Mouse (Mus musculus) intestine, embryonic 15.5 days (tissue): ENCODE results near the gene Sirt4. TPM values are rescaled to one million over a fixed set of nuclear protein-coding genes. Genes with fewer than 3 reads are reported as not detected.
"Not testable (repeated sequence)": the region's sequence is repeated elsewhere in the genome, so short reads cannot be mapped to it uniquely, and the experiment has no call there.

Source experiments
- ATAC-seq: fragments of 200-750 bp; cut with Nextera tagmentation; 2 replicates; pipeline ENCODE4 v1.8.0; 2017; ENCODE audit warnings: moderate TSS enrichment, moderate library complexity
- H3K27ac ChIP-seq: fragments of 300-500 bp; sonication (generic); 2 replicates; pipeline ENCODE4 v1.5.1; 2015; ENCODE audit warnings: mild to moderate bottlenecking, inconsistent platforms
- H3K27me3 ChIP-seq: fragments of 300-500 bp; sonication (generic); replicated peaks from 2 replicates; pipeline ENCODE4 v1.6.1; 2015; ENCODE audit warnings: inconsistent platforms
- H3K36me3 ChIP-seq: fragments of 300-500 bp; sonication (generic); 2 replicates; pipeline ENCODE4 v1.6.1; 2015; ENCODE audit warnings: inconsistent platforms
- H3K4me1 ChIP-seq: fragments of 300-500 bp; sonication (generic); replicated peaks from 2 replicates; pipeline ENCODE4 v1.6.1; 2015; ENCODE audit warnings: inconsistent platforms
- H3K4me2 ChIP-seq: fragments of 300-500 bp; sonication (generic); replicated peaks from 2 replicates; pipeline ENCODE4 v1.6.1; 2015; ENCODE audit warnings: mild to moderate bottlenecking, inconsistent platforms
- H3K4me3 ChIP-seq: fragments of 300-500 bp; sonication (generic); replicated peaks from 2 replicates; pipeline ENCODE4 v1.5.1; 2015; ENCODE audit warnings: inconsistent platforms
- H3K9ac ChIP-seq: fragments of 300-500 bp; sonication (generic); 2 replicates; pipeline ENCODE4 v1.6.1; 2015; ENCODE audit warnings: inconsistent platforms
- H3K9me3 ChIP-seq: fragments of 300-500 bp; sonication (generic); 2 replicates; pipeline ENCODE4 v1.6.1; 2016; ENCODE audit warnings: inconsistent platforms
- WGBS: fragments of 180-500 bp; shearing (Covaris S2); methylation state at CpG from one replicate; pipeline ENCODE4 v1.1.7; 2015; 5-methylcytosine and 5-hydroxymethylcytosine counted together
- polyA plus RNA-seq: library from polyadenylated mRNA; unstranded; fragments of >200 nt; fragmentation: Nextera tagmentation; extraction: Ambion mirVana; gene quantifications from 2 replicates; pipeline ENCODE4 v1.2.1, GENCODE M21; 2015

The Sirt4 gene
- polyA plus RNA-seq, 1 experiment from 2014 or later = 19.8 TPM

DNA sequence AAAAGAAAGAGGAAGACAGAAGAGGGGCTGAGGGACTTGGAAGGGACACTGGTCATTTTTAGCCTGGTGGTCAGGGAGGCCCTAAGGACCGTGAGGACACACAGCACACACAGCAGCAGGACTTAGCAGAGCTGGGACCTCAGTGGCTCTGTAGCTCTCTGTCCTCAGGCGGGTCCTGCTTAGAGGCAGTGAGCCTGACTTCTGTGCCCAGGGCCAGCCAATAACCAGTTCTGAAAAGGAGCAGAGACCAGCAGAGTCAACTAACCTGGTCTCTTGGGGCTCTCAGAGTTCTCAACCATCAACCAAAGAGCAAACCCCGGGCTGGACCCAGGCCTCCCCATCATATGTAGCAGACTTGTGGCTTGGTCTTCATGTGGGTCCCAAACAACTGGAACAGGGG, 35.3 kb downstream of the Sirt4 start:
- H3K9ac ChIP-seq = no peak overlapping the region
- no peaks in the 10 kb centered on the region for H3K4me1 ChIP-seq
- WGBS = 91% methylated on average over 3 of the region's 3 CpGs
- no peak overlapping the region for H3K4me3 ChIP-seq
- no peak overlapping the region for H3K27ac ChIP-seq
- no peaks in the 10 kb centered on the region for H3K27me3 ChIP-seq
- peaks cover 22% of the 10 kb centered on the region for H3K36me3 ChIP-seq
- ATAC-seq = no peak
- no peak overlapping the region for H3K4me2 ChIP-seq
- H3K9me3 ChIP-seq = no peaks in the 10 kb centered on the region

DNA sequence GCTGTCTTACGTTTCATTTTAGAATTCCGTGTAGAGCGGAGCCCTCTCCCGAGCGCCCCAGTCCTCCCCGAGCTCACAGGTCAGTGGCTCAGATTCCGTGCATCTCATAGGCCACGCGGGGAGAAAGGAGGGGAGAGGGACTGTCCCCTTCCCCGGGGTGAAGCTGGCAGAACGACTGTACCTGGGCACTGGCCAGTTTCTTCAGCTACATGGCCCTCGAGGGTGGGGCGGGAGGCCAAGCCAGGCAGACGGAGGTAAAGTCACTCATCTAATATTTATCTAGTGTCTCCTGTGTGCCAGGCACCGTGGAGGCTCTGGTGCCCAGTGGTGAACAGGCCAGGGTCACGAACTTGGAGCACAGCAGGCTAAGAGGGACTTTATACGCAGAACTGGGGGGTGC, 37.4 kb downstream of the Sirt4 start:
- Histone ChIP-seq H3K9me3 (no peaks in the 10 kb centered on the region), H3K4me3 (no peak overlapping the region), H3K36me3 (peaks cover 23% of the 10 kb centered on the region), H3K4me2 (no peak overlapping the region), H3K4me1 (no peaks in the 10 kb centered on the region), H3K27me3 (no peaks in the 10 kb centered on the region), H3K27ac (no peak overlapping the region), H3K9ac (no peak overlapping the region)
- 81% methylated on average over 17 of the region's 17 CpGs for WGBS
- no peak for ATAC-seq

DNA sequence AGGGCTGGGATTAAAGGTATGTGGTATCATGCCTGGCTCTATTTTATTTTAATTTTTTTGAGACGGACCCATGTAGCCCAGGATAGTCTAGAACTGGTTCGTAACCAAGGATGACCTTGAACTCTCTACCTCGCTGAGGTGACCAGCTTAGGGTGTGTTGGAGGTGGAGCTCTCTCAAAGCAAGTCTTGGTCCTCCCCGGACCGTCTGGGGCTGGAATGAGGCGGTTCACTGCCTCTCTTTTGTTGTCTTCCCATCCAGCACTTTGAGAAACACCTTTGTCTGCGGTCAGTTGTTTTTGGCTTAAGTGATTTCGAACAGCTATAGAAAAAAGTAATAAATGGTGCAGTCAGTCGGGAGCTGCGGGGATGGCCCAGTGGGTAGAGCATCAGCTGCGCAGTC, 40.4 kb downstream of the Sirt4 start:
- no peak for ATAC-seq
- no peak overlapping the region for H3K4me3 ChIP-seq
- H3K36me3 ChIP-seq = peaks cover 17% of the 10 kb centered on the region; the same call in 1 of the 2 replicates
- WGBS = 91% methylated on average over 11 of the region's 11 CpGs
- H3K4me1 ChIP-seq = 0 out of 2 replicates have a peak, but pooled peaks cover 2% of the 10 kb centered on the region
- H3K9me3 ChIP-seq = no peaks in the 10 kb centered on the region
- no peak overlapping the region for H3K9ac ChIP-seq
- H3K27me3 ChIP-seq = no peaks in the 10 kb centered on the region
- H3K27ac ChIP-seq = no peak overlapping the region
- no peak overlapping the region for H3K4me2 ChIP-seq

DNA sequence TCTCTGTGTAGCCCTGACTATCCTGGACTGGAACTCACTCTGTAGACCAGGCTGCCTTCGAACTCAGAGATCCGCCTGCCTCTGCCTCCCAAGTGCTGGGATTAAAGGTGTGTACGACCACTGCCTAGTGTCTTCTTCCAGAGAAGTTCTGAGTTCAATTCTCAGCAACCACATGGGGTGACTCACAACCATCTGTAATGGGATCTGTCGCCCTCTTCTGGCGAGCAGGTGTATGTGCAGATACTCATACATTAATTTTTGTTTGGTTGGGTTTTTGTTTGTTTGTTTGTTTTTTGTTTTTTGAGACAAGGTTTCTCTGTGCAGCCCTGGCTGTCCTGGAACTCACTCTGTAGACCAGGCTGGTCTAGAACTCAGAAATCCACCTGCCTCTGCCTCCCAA, 41.9 kb downstream of the Sirt4 start:
- not testable (repeated sequence) for H3K4me1 ChIP-seq, H3K9ac ChIP-seq, H3K27ac ChIP-seq, ATAC-seq, H3K4me2 ChIP-seq, H3K4me3 ChIP-seq, H3K9me3 ChIP-seq, H3K27me3 ChIP-seq
- 74% methylated on average over 5 of the region's 5 CpGs for WGBS
- peaks cover 21% of the 10 kb centered on the region; the same call in 1 of the 2 replicates for H3K36me3 ChIP-seq

DNA sequence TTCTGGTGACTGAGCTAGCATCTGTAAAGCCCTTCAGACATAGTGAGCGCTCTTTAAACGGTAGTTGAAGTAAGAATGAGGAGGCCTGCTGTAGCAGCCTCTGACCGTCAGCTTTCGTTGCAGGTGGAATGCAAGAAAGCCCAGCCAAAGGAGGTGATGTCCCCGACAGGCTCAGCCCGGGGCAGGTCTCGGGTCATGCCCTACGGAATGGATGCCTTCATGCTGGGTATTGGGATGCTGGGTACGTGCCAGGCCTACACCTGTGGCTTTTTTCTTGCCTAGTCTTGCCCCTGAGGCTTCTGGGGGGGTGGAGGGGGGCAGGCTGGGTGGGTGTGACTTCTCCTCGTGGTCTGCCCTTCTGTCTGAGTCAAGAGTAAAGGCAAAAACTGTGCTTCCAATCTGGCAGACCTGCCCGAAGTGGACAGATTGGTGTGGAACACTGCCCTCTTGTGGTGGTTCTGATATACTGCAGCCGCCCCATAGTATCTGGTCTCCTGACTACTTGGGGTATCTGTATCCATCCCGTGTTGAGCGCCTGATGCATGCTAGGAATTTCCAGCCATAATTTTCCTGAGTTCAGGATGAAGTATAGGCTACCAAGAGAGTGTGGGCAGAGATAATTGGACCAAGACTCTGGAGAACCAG, 43.2 kb downstream of the Sirt4 start:
- WGBS = 44% methylated on average over 14 of the region's 14 CpGs

DNA sequence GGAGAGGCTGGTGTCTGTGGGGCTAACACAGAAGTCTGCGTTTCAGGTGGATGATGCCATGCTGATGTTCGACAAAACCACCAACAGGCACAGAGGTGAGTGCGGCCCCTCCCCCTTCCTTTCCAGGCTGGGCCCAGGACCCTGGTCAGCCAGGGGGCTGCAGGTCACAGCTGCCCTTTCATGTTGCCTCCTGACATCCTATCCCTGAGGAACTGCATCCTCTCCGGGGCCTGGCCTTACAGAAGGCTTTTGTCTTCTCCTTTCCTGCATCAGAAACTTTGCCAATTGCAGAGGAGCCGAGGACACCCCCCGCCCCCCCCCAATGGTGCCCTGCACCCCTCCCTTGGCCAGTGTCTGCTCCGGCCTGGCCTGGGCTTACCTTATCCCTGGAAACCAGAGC, 45.9 kb downstream of the Sirt4 start:
- Histone ChIP-seq H3K27ac (no peak overlapping the region), H3K9ac (no peak overlapping the region), H3K4me2 (no peak overlapping the region), H3K27me3 (no peaks in the 10 kb centered on the region), H3K4me3 (no peak overlapping the region), H3K9me3 (no peaks in the 10 kb centered on the region), H3K4me1 (peaks cover 30% of the 10 kb centered on the region), H3K36me3 (peaks cover 6% of the 10 kb centered on the region; the same call in 1 of the 2 replicates)
- WGBS = 62% methylated on average over 7 of the region's 7 CpGs
- no peak for ATAC-seq

More for the DNA sequence above, 43.2 kb downstream of the Sirt4 start:
- H3K4me3 ChIP-seq = no peak overlapping the region
- no peak overlapping the region for H3K9ac ChIP-seq
- H3K4me1 ChIP-seq = peaks cover 10% of the 10 kb centered on the region
- 0 out of 2 replicates have a peak, but pooled peaks have one; percentile 34 for ATAC-seq
- H3K9me3 ChIP-seq = no peaks in the 10 kb centered on the region
- no peak overlapping the region for H3K27ac ChIP-seq
- no peaks in the 10 kb centered on the region for H3K27me3 ChIP-seq
- peaks cover 21% of the 10 kb centered on the region; the same call in 1 of the 2 replicates for H3K36me3 ChIP-seq
- no peak overlapping the region for H3K4me2 ChIP-seq

DNA sequence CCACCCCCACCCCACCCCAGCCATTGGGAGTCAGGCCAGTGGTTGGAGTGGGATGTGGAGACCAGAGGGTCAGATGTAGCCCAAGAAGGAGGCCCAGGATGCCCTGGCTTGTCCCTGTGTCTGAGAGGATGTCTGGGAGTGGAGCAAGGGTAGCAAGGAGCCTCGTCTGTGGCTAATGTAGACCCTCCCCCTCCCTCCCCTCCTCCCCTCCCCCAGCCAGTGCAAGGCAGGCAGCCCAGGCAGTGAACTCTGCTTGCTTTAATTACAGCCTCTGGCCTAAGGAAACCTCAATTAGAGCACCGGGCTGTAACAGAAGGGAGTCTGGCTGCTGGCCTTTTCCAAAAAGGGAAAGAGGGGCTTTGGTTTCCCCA, 46.6 kb downstream of the Sirt4 start:
- Histone ChIP-seq H3K9ac (no peak overlapping the region), H3K4me3 (no peak overlapping the region), H3K27ac (no peak overlapping the region), H3K27me3 (no peaks in the 10 kb centered on the region), H3K36me3 (peaks cover 6% of the 10 kb centered on the region; the same call in 1 of the 2 replicates), H3K9me3 (no peaks in the 10 kb centered on the region), H3K4me1 (peaks cover 34% of the 10 kb centered on the region), H3K4me2 (no peak overlapping the region)
- ATAC-seq = no peak
- 50% methylated on average over 2 of the region's 2 CpGs for WGBS

DNA sequence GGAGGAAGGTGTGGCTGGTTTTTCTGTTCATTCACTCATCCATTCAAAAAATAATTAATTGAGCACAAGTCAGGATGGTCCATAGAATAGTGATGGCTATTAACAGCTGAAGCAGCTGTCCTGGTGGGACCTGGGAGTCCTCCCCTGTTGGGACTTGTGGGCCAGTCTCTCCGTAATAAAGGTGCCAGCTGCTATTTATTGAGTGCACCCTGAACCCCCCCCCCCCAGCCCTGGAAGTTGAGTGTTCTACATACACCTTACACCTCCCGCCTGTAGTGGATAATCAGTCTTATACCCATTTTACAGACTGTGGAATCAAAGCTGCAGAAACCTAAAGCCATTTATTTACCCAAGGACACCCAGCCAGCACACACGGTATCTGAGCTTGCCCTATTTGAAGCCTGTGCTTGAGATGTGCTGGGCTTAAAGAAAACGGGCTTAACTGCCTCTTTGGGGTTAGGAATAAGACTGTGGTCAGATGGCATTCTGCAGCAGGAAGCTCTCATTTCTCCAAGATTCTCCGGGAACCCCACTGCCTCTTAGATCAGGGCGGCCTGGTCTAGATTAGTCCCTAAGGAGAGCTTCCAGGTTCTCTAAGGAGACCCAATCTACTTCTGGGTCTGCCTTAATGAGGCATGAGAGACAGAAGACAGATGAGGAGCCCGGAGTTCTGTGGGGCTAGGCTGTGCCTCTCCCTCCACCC, 47.1 kb downstream of the Sirt4 start:
- no peaks in the 10 kb centered on the region for H3K27me3 ChIP-seq
- H3K9ac ChIP-seq = no peak overlapping the region
- peaks cover 38% of the 10 kb centered on the region for H3K4me1 ChIP-seq
- 64% methylated on average over 7 of the region's 7 CpGs for WGBS
- H3K4me2 ChIP-seq = no peak overlapping the region
- no peak for ATAC-seq
- H3K27ac ChIP-seq = no peak overlapping the region
- no peaks in the 10 kb centered on the region for H3K9me3 ChIP-seq
- peaks cover 6% of the 10 kb centered on the region; the same call in 1 of the 2 replicates for H3K36me3 ChIP-seq
- no peak overlapping the region for H3K4me3 ChIP-seq

DNA sequence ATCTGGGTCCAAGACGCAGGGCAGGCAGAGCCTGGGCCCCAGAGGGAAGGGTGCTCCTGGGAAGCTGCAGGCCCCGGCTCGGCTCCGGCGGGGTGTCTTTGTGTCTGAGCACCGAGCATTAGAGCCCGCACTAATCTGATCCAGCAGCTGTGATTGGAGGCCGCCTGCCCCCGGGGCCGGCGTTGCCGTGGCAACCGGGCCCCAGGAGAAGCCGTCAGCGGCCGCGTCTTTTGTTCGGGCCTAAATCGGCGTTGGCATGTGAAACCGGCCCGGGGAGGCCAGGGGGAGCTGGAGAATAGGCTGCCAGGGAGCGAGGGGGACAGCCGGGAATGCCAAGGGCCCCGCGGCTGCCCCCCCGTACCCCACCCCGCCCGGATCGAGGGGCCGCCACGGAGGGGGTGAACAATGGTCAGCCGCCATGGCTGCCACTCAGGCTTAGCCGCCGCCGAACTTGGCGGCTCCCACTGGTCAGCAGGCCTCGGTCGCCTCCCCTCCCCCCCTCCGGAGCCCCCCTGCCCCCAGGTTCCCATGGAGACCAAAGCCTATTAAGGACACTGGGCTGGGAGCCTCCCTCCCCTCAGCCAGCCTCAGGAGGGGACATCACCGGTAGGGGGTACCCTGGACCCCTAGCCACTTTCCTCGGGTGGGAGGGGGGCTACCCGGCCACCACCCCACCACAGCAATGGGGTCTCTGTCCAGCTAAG, 48.0 kb downstream of the Sirt4 start:
- peak overlapping the region; percentile 39 for H3K4me3 ChIP-seq
- peak overlapping the region; percentile 84 for H3K27ac ChIP-seq
- peak overlapping the region; percentile 83 for H3K4me2 ChIP-seq
- no peaks in the 10 kb centered on the region for H3K9me3 ChIP-seq
- 2% methylated on average over 43 of the region's 43 CpGs for WGBS
- ATAC-seq = peak; percentile 77
- no peaks in the 10 kb centered on the region for H3K27me3 ChIP-seq
- H3K36me3 ChIP-seq = peaks cover 6% of the 10 kb centered on the region; the same call in 1 of the 2 replicates
- peaks cover 46% of the 10 kb centered on the region for H3K4me1 ChIP-seq
- H3K9ac ChIP-seq = peak overlapping the region; percentile 58

DNA sequence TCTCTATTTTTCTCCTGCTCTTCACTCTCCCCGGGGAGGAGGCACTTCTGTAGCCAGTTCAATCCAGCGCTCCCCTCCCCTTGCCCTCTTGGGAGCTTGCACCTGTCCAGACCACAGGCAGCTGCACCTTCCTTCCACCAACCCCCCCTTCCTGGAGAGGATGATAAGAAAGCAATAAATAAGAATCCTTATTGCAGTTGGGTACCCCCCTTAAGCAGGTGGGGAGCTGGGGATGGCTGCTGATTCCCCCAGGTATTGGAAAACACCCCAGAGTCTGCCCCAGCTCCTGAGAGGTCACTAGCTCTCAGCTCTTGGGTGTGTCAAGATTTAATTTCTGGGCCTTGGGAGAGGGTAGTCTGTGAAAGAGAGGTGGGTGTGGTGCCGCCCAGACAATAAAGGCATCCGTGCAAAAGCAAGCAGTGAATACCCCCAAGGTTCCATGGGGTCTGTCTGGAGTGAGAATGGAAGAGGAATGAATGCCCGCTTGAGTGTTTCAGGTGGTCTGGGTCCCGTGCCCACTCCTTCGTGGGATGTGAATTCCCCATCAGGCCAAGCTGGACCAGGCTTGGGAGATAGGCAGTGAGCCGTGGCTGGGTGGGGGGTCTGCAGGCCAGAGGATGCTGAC, 48.7 kb downstream of the Sirt4 start:
- H3K4me1 ChIP-seq = peaks cover 51% of the 10 kb centered on the region
- 30% methylated on average over 8 of the region's 8 CpGs for WGBS

DNA sequence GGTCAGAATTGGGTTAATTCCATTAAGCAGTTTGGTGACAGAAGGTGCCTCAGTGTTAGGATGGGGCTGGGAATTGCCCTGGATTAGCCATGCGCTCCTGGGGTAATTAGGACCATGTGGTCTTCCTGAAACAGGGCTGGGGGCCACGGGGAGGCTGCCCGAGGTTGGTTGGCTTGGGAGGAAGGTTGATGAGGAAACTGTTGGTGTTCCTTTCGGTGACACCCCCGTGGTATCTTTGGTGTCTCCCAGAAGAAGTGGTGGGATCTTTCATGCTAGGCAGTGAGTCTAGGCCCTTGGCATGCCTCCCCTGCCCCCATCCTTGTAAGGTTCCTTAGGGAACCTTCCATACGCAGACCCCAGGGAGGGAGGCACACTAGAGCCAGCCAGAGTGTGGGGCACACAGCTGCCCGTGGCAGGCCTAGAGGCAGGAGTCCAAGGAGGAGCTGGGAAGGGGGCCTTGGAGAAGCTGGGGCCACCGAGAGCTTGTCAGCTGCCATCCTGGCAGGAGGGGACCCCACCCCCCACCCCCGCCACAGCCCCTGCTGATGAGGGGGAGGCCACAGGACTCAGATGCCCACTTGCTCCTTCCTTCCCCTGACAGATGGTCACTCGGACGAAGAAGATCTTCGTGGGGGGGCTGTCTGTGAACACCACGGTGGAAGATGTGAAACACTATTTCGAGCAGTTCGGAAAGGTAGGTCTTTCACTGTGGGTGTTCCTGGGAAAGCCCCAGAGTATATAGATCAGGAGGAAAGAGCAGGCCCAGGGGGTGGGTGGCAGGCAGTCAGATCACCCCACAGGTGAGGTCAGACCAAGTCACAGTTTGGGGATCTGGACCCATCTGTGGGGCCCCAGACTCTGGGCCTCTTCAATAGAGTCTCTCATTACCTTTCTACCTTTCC, 49.4 kb downstream of the Sirt4 start:
- peaks cover 6% of the 10 kb centered on the region; the same call in 1 of the 2 replicates for H3K36me3 ChIP-seq
- WGBS = 60% methylated on average over 15 of the region's 15 CpGs
- peaks cover 54% of the 10 kb centered on the region for H3K4me1 ChIP-seq
- no peaks in the 10 kb centered on the region for H3K9me3 ChIP-seq
- H3K4me3 ChIP-seq = no peak overlapping the region
- no peaks in the 10 kb centered on the region for H3K27me3 ChIP-seq
- no peak overlapping the region for H3K4me2 ChIP-seq
- peak overlapping the region; percentile 58; the same call in 1 of the 2 replicates for H3K9ac ChIP-seq
- H3K27ac ChIP-seq = peak overlapping the region; percentile 84
- no peak for ATAC-seq

More for the DNA sequence above, 48.7 kb downstream of the Sirt4 start:
- Histone ChIP-seq H3K27ac (peak overlapping the region; percentile 84), H3K9ac (peak overlapping the region; percentile 58), H3K4me3 (peak overlapping the region; percentile 39), H3K4me2 (peak overlapping the region; percentile 83), H3K9me3 (no peaks in the 10 kb centered on the region), H3K36me3 (peaks cover 6% of the 10 kb centered on the region; the same call in 1 of the 2 replicates), H3K27me3 (no peaks in the 10 kb centered on the region)
- ATAC-seq = peak; percentile 29
